Mouse (Mus musculus): ENCODE measurements around the gene Tspan9.
A peak's percentile ranks its signal among the peaks of the same experiment; 100 is the strongest.

Tspan9 gene

GRCm38 (mm10) chr6:127935105-127935504 lies 208.3 kb downstream of the Tspan9 start:
- DNase-seq (ENCODE audit: low read depth in 2 of 2, low spot score in 2 of 2), result no peak

GRCm38 (mm10) chr6:127933841-127934240 lies 209.6 kb downstream of the Tspan9 start:
- DNase-seq (ENCODE audit: low read depth in 2 of 2, low spot score in 2 of 2), result no peak

- DNase-seq (ENCODE audit: low read depth in 2 of 2, low spot score in 2 of 2), result no peak
These were observed 210.7 kb downstream of the Tspan9 start for GRCm38 (mm10) chr6:127932697-127933096.

- no peak for DNase-seq (ENCODE audit: low read depth in 2 of 2, low spot score in 2 of 2)
These were observed 214.7 kb downstream of the Tspan9 start for GRCm38 (mm10) chr6:127928682-127929081.

GRCm38 (mm10) chr6:127925915-127926314 lies 217.5 kb downstream of the Tspan9 start:
- no peak for DNase-seq (ENCODE audit: low read depth in 2 of 2, low spot score in 2 of 2)

GRCm38 (mm10) chr6:127924750-127925149 lies 218.6 kb downstream of the Tspan9 start:
- no peak for DNase-seq (ENCODE audit: low read depth in 2 of 2, low spot score in 2 of 2)

GRCm38 (mm10) chr6:127923296-127923695 lies 220.1 kb downstream of the Tspan9 start:
- DNase-seq (ENCODE audit: low read depth in 2 of 2, low spot score in 2 of 2), result no peak

GRCm38 (mm10) chr6:127921996-127922395 lies 221.4 kb downstream of the Tspan9 start:
- no peak for DNase-seq (ENCODE audit: low read depth in 2 of 2, low spot score in 2 of 2)

GRCm38 (mm10) chr6:127920652-127921051 lies 222.7 kb downstream of the Tspan9 start:
- peak; percentile 20 to 26 for DNase-seq (ENCODE audit: low read depth in 2 of 2, low spot score in 2 of 2)

GRCm38 (mm10) chr6:127919491-127919890 lies 223.9 kb downstream of the Tspan9 start:
- no peak for DNase-seq (ENCODE audit: low read depth in 2 of 2, low spot score in 2 of 2)

- no peak for DNase-seq (ENCODE audit: low read depth in 2 of 2, low spot score in 2 of 2)
These were observed 225.7 kb downstream of the Tspan9 start for GRCm38 (mm10) chr6:127917712-127918111.

- DNase-seq (ENCODE audit: low read depth in 2 of 2, low spot score in 2 of 2), result no peak
These were observed 226.4 kb downstream of the Tspan9 start for GRCm38 (mm10) chr6:127916993-127917392.

- no peak for DNase-seq (ENCODE audit: low read depth in 2 of 2, low spot score in 2 of 2)
These were observed 230.5 kb downstream of the Tspan9 start for GRCm38 (mm10) chr6:127912938-127913337.

GRCm38 (mm10) chr6:127911687-127912086 lies 231.7 kb downstream of the Tspan9 start:
- DNase-seq (ENCODE audit: low read depth in 2 of 2, low spot score in 2 of 2), result no peak

Measured in CD8-positive naive resting alpha-beta T cell, adult 2 months (primary cell).